Mouse (Mus musculus) neural tube, embryonic 11.5 days (tissue): Measurements from ENCODE around the gene Satb2. TPM values are rescaled to one million over a fixed set of nuclear protein-coding genes. Genes with fewer than 3 reads are reported as not detected.
A peak's percentile ranks its signal among the peaks of the same experiment; 100 is the strongest.
"Not testable (repeated sequence)": the region's sequence is repeated elsewhere in the genome, so short reads cannot be mapped to it uniquely, and the experiment has no call there.

Source experiments
- ATAC-seq: fragments of 200-750 bp; cut with Nextera tagmentation; 2 replicates; pipeline ENCODE4 v1.8.0; 2017; ENCODE audit warnings: moderate number of reproducible peaks, mild to moderate bottlenecking, moderate TSS enrichment, moderate library complexity; ENCODE audit not compliant: insufficient read depth, low FRiP score, low TSS enrichment
- DNase-seq: peaks from one replicate; pipeline ENCODE4 v3.0.0-alpha.2; 2015; ENCODE audit warnings: low spot score
- H3K27ac ChIP-seq: fragments of 300-500 bp; sonication (generic); 2 replicates; pipeline ENCODE4 v1.5.1; 2014; ENCODE audit warnings: low read depth, mild to moderate bottlenecking, low read length
- H3K27me3 ChIP-seq: fragments of 300-500 bp; sonication (generic); 2 replicates; pipeline ENCODE4 v1.6.1; 2014; ENCODE audit warnings: mild to moderate bottlenecking, low read length, mixed read lengths; ENCODE audit not compliant: control insufficient read depth, insufficient read depth
- H3K36me3 ChIP-seq: fragments of 300-500 bp; sonication (generic); 2 replicates; pipeline ENCODE4 v1.6.1; 2014; ENCODE audit warnings: mild to moderate bottlenecking, low read length, moderate library complexity, mixed read lengths; ENCODE audit not compliant: control insufficient read depth, insufficient read depth
- H3K4me1 ChIP-seq: fragments of 300-500 bp; sonication (generic); 2 replicates; pipeline ENCODE4 v1.6.1; 2014; ENCODE audit warnings: low read length, mixed read lengths; ENCODE audit not compliant: control insufficient read depth, insufficient read depth
- H3K4me2 ChIP-seq: fragments of 300-500 bp; sonication (generic); 2 replicates; pipeline ENCODE4 v1.6.1; 2014; ENCODE audit warnings: low read depth, mild to moderate bottlenecking, moderate library complexity
- H3K4me3 ChIP-seq: fragments of 300-500 bp; sonication (generic); 2 replicates; pipeline ENCODE4 v1.5.1; 2014; ENCODE audit warnings: low read depth, low read length
- H3K9ac ChIP-seq: fragments of 300-500 bp; sonication (generic); 2 replicates; pipeline ENCODE4 v1.6.1; 2014; ENCODE audit warnings: mild to moderate bottlenecking, low read length
- H3K9me3 ChIP-seq: fragments of 300-500 bp; sonication (generic); 2 replicates; pipeline ENCODE4 v1.6.1; 2016; ENCODE audit warnings: low read length; ENCODE audit not compliant: control insufficient read depth
- WGBS: fragments of 180-500 bp; shearing (Covaris S2); extraction: QIAGEN DNeasy Blood & Tissue Kit; methylation state at CpG from one replicate; pipeline ENCODE4 v1.1.7; 2014; 5-methylcytosine and 5-hydroxymethylcytosine counted together
- polyA plus RNA-seq: library from polyadenylated mRNA; unstranded; fragments of >200 nt; fragmentation: Nextera tagmentation; extraction: Ambion mirVana; gene quantifications from 2 replicates; pipeline ENCODE4 v1.2.1, GENCODE M21; 2014

Gene Satb2
- polyA plus RNA-seq, 1 experiment from 2014 or later, result 1.5 TPM

- Histone ChIP-seq H3K36me3 (no peaks in the 10 kb centered on the region), H3K27ac (no peak overlapping the region), H3K9me3 (no peaks in the 10 kb centered on the region), H3K4me3 (no peak overlapping the region), H3K27me3 (no peaks in the 10 kb centered on the region), H3K9ac (no peak overlapping the region), H3K4me1 (no peaks in the 10 kb centered on the region), H3K4me2 (no peak overlapping the region)
- no peak for ATAC-seq
- DNase-seq, result no peak
- WGBS, result 87% methylated on average over 3 of the region's 3 CpGs
Measured at GRCm38 (mm10) chr1:56822025-56822424, 156.4 kb downstream of the Satb2 start.

- ATAC-seq, result no peak
- Histone ChIP-seq H3K36me3 (no peaks in the 10 kb centered on the region), H3K27me3 (no peaks in the 10 kb centered on the region), H3K4me2 (no peak overlapping the region), H3K9me3 (no peaks in the 10 kb centered on the region), H3K27ac (no peak overlapping the region), H3K4me1 (no peaks in the 10 kb centered on the region), H3K4me3 (no peak overlapping the region), H3K9ac (no peak overlapping the region)
- no peak for DNase-seq
Measured at GRCm38 (mm10) chr1:56813506-56813905, 164.9 kb downstream of the Satb2 start.

GRCm38 (mm10) chr1:56812961-56813360 lies 165.5 kb downstream of the Satb2 start:
- DNase-seq (no peak), ATAC-seq (no peak)
- H3K27ac ChIP-seq, result no peak overlapping the region
- no peak overlapping the region for H3K4me3 ChIP-seq
- H3K4me1 ChIP-seq, result no peaks in the 10 kb centered on the region
- no peak overlapping the region for H3K9ac ChIP-seq
- H3K36me3 ChIP-seq, result no peaks in the 10 kb centered on the region
- no peak overlapping the region for H3K4me2 ChIP-seq
- no peaks in the 10 kb centered on the region for H3K27me3 ChIP-seq
- no peaks in the 10 kb centered on the region for H3K9me3 ChIP-seq
- 91% methylated on average over 4 of the region's 4 CpGs for WGBS

GRCm38 (mm10) chr1:56811486-56811885 lies 167.0 kb downstream of the Satb2 start:
- Histone ChIP-seq H3K36me3 (no peaks in the 10 kb centered on the region), H3K4me3 (no peak overlapping the region), H3K27me3 (no peaks in the 10 kb centered on the region), H3K27ac (no peak overlapping the region), H3K4me1 (no peaks in the 10 kb centered on the region), H3K9ac (no peak overlapping the region), H3K4me2 (no peak overlapping the region), H3K9me3 (no peaks in the 10 kb centered on the region)
- DNase-seq (no peak), ATAC-seq (no peak)
- WGBS, result 94% methylated on average over 3 of the region's 3 CpGs

GRCm38 (mm10) chr1:56806006-56806405 lies 172.4 kb downstream of the Satb2 start:
- Histone ChIP-seq H3K9me3 (no peaks in the 10 kb centered on the region), H3K9ac (no peak overlapping the region), H3K4me3 (no peak overlapping the region), H3K27me3 (no peaks in the 10 kb centered on the region), H3K4me1 (no peaks in the 10 kb centered on the region), H3K36me3 (no peaks in the 10 kb centered on the region), H3K27ac (no peak overlapping the region), H3K4me2 (no peak overlapping the region)
- ATAC-seq (no peak), DNase-seq (no peak)
- WGBS, result 83% methylated on average over 5 of the region's 5 CpGs

- no peaks in the 10 kb centered on the region for H3K4me1 ChIP-seq
- ATAC-seq (no peak), DNase-seq (no peak)
- 84% methylated on average over 7 of the region's 7 CpGs for WGBS
- no peak overlapping the region for H3K9ac ChIP-seq
- H3K36me3 ChIP-seq, result no peaks in the 10 kb centered on the region; the same call in 1 of the 2 replicates
- H3K27ac ChIP-seq, result no peak overlapping the region
- no peaks in the 10 kb centered on the region for H3K9me3 ChIP-seq
- no peaks in the 10 kb centered on the region for H3K27me3 ChIP-seq
- no peak overlapping the region for H3K4me3 ChIP-seq
- H3K4me2 ChIP-seq, result no peak overlapping the region
Measured at GRCm38 (mm10) chr1:56800611-56801010, 177.8 kb downstream of the Satb2 start.

GRCm38 (mm10) chr1:56795016-56795608 lies 183.3 kb downstream of the Satb2 start:
- Histone ChIP-seq H3K36me3 (no peaks in the 10 kb centered on the region; the same call in 1 of the 2 replicates), H3K27ac (no peak overlapping the region), H3K9ac (no peak overlapping the region), H3K4me2 (no peak overlapping the region), H3K4me1 (no peaks in the 10 kb centered on the region), H3K9me3 (no peaks in the 10 kb centered on the region), H3K27me3 (no peaks in the 10 kb centered on the region), H3K4me3 (no peak overlapping the region)
- ATAC-seq, result no peak
- no peak for DNase-seq
- WGBS, result 91% methylated on average over 19 of the region's 19 CpGs

- Histone ChIP-seq H3K4me3 (no peak overlapping the region), H3K4me1 (no peaks in the 10 kb centered on the region), H3K36me3 (no peaks in the 10 kb centered on the region), H3K27me3 (no peaks in the 10 kb centered on the region), H3K9me3 (no peaks in the 10 kb centered on the region), H3K27ac (no peak overlapping the region), H3K4me2 (no peak overlapping the region), H3K9ac (no peak overlapping the region)
- 89% methylated on average over 2 of the region's 2 CpGs for WGBS
- DNase-seq, result no peak
- no peak for ATAC-seq
Measured at GRCm38 (mm10) chr1:56789641-56790040, 188.8 kb downstream of the Satb2 start.

GRCm38 (mm10) chr1:56782139-56782538 lies 196.3 kb downstream of the Satb2 start:
- H3K27me3 ChIP-seq, H3K36me3 ChIP-seq, H3K9ac ChIP-seq, H3K9me3 ChIP-seq, DNase-seq, H3K4me1 ChIP-seq, H3K4me3 ChIP-seq, H3K27ac ChIP-seq, H3K4me2 ChIP-seq: not testable (repeated sequence)
- WGBS, result 94% methylated on average over 13 of the region's 13 CpGs
- peak; percentile 73; the same call in 1 of the 2 replicates for ATAC-seq
